Comparison of ENCODE assay signal across 8 mouse cellular contexts in the genomic region with DNA sequence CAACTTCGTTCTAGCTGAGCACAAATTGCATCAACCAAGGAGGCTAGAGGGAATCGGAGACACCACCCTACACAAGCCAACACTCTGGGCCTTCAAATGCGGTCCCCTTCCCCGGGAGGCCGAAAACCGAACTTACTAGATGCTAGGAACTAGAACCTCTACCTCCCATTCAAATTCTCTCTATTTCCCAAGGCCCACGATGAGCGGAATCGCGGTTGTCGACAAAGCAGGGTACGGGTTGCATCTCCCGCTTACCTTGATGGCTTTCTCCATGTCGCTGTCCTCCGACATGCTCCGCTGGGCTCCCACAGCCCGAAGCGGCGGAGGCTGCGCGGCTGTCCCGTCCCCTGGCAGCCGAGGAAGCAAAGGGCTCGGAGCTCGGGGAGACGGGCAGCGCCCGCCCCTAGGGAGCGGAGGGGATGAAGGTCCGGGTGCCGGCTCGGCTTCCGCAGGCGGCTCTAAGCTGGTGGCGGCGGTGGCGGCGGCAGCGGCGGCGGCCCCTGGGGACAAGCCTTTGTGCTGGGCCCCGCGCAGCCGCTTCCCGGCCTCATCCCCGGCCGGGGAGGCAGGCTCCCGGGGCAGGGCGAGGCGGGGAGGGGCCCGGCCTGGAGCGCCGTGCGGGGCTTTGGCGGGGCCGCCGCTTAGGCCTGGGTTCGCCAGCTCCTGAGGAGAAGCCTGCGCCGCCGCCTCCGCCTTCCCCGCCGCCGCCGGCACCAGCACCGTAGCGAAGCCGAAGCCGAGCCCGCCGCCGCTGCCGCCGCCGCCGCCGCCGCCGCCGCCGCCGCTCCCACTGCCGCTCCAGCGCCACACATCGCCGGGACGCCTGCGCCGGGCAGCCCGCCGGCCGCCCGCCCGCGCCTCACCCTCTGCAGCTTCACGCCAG. TPM values are rescaled to one million over a fixed set of nuclear protein-coding genes. Genes with fewer than 3 reads are reported as not detected.
DNase-seq lines count a peak whose midpoint lies in the region; ATAC-seq and TF ChIP-seq lines count a peak whose summit lies in the region.

Adam1a (minus strand) TSS at position 573 of the 883 bp plus-strand sequence.
Gm42878 (minus strand) TSS at position 573 of the 883 bp plus-strand sequence.

- TF ChIP-seq POLR2A in limb, embryonic 14.5 days (IDR thresholded peaks at IDR 0.05; ENCODE audit: borderline replicate concordance, extremely low read depth, insufficient read depth, insufficient read length), result no peak

- 2% methylated on average over 55 of the region's 97 CpGs for WGBS in heart, embryonic 15.5 days
- WGBS in limb, embryonic 14.5 days, result 1% methylated on average over 44 of the region's 97 CpGs
- under 1% methylated on average over 79 of the region's 97 CpGs for WGBS in midbrain, embryonic 15.5 days

- peak; percentile 6 to 12 for DNase-seq in cerebellum, postnatal 36 days
- DNase-seq in cerebellum, postnatal 10 days, result no peak
- peak; percentile 53 to 63 for DNase-seq in B cell, adult 2 months
- peak; percentile 48 for DNase-seq in c-Kit-negative CD71-positive TER-119-positive erythroid progenitor cells, embryonic 14.5 days (ENCODE audit: low read depth, low spot score)
- no peak for DNase-seq in limb, embryonic 14.5 days (ENCODE audit: low spot score)
- DNase-seq in thymus, postnatal 14 days, result peak; percentile 66

- H3K4me1 ChIP-seq in heart, embryonic 15.5 days (replicated peaks), result peaks cover 22% of the 10 kb centered on the region
- peaks cover 12% of the 10 kb centered on the region for H3K4me1 ChIP-seq in limb, embryonic 14.5 days (ENCODE audit: control insufficient read depth, insufficient read depth, low read length)
- H3K4me1 ChIP-seq in midbrain, embryonic 15.5 days, result peaks cover 38% of the 10 kb centered on the region

- peak within 1 kb of the TSS; percentile 97 for H3K9ac ChIP-seq in heart, embryonic 15.5 days
- H3K9ac ChIP-seq in limb, embryonic 14.5 days (ENCODE audit: low read depth, low read length, severe bottlenecking), result peak within 1 kb of the TSS; percentile 98
- H3K9ac ChIP-seq in midbrain, embryonic 15.5 days, result peak within 1 kb of the TSS; percentile 92

- no peaks in the 10 kb centered on the region for H3K27me3 ChIP-seq in heart, embryonic 15.5 days
- H3K27me3 ChIP-seq in limb, embryonic 14.5 days (ENCODE audit: control insufficient read depth, insufficient read depth, low read length), result no peaks in the 10 kb centered on the region
- no peaks in the 10 kb centered on the region for H3K27me3 ChIP-seq in midbrain, embryonic 15.5 days (replicated peaks)

- H3K4me2 ChIP-seq in heart, embryonic 15.5 days, result peak within 1 kb of the TSS; percentile 88
- H3K4me2 ChIP-seq in limb, embryonic 14.5 days (replicated peaks; ENCODE audit: low read depth, low read length, severe bottlenecking), result peak within 1 kb of the TSS; percentile 87
- peak within 1 kb of the TSS; percentile 63 for H3K4me2 ChIP-seq in midbrain, embryonic 15.5 days

- H3K9me3 ChIP-seq in heart, embryonic 15.5 days (replicated peaks), result no peaks in the 10 kb centered on the region
- no peaks in the 10 kb centered on the region for H3K9me3 ChIP-seq in limb, embryonic 14.5 days (ENCODE audit: control insufficient read depth, low read length)
- no peaks in the 10 kb centered on the region for H3K9me3 ChIP-seq in midbrain, embryonic 15.5 days

- peak within 1 kb of the TSS; percentile 92 for H3K27ac ChIP-seq in heart, embryonic 15.5 days
- peak within 1 kb of the TSS; percentile 97 for H3K27ac ChIP-seq in limb, embryonic 14.5 days (replicated peaks; ENCODE audit: low read depth, low read length)
- H3K27ac ChIP-seq in midbrain, embryonic 15.5 days, result peak within 1 kb of the TSS; percentile 98

- ATAC-seq in heart, embryonic 15.5 days (replicated peaks; ENCODE audit: insufficient number of reproducible peaks, insufficient read depth, low FRiP score, low read depth), result peak; percentile 74
- peak; percentile 71 for ATAC-seq in limb, embryonic 14.5 days (ENCODE audit: low FRiP score, low read depth)
- ATAC-seq in midbrain, embryonic 15.5 days (replicated peaks), result peak; percentile 69

- no peaks in the 10 kb centered on the region for H3K36me3 ChIP-seq in heart, embryonic 15.5 days
- no peaks in the 10 kb centered on the region for H3K36me3 ChIP-seq in limb, embryonic 14.5 days (ENCODE audit: control insufficient read depth, insufficient read depth, low read length)
- H3K36me3 ChIP-seq in midbrain, embryonic 15.5 days (replicated peaks), result no peaks in the 10 kb centered on the region

- peak within 1 kb of the TSS; percentile 96 for H3K4me3 ChIP-seq in heart, embryonic 15.5 days
- H3K4me3 ChIP-seq in limb, embryonic 14.5 days (replicated peaks; ENCODE audit: low read length), result peak within 1 kb of the TSS; percentile 97
- peak within 1 kb of the TSS; percentile 75 for H3K4me3 ChIP-seq in midbrain, embryonic 15.5 days

RNA-seq across cellular contexts. Expression of gene Adam1a, which starts in this region (rescaled TPM):
- 0.86 and 0.91 TPM in 2 replicates for polyA plus RNA-seq in heart, embryonic 15.5 days (2015; fragmentation: Nextera tagmentation; extraction: Ambion mirVana)
- polyA plus RNA-seq in limb, embryonic 14.5 days (2012; rRNA removed), result 14.7 and 15.3 TPM in 2 replicates
- 1.3 and 1.9 TPM in 2 replicates for polyA plus RNA-seq in limb, embryonic 14.5 days (2014; fragmentation: Nextera tagmentation; extraction: Ambion mirVana)
- 5.8 and 7.3 TPM in 2 replicates for polyA plus RNA-seq in midbrain, embryonic 15.5 days (2015; fragmentation: Nextera tagmentation; extraction: Ambion mirVana)

RNA-seq across cellular contexts. Expression of gene Gm42878, which starts in this region (rescaled TPM):
- 0.18 TPM in 1 of 2 replicates, not detected in the other for polyA plus RNA-seq in heart, embryonic 15.5 days (2015; fragmentation: Nextera tagmentation; extraction: Ambion mirVana)
- polyA plus RNA-seq in limb, embryonic 14.5 days (2012; rRNA removed), result 0.28 and 0.31 TPM in 2 replicates
- 0.69 TPM in 1 of 2 replicates, not detected in the other for polyA plus RNA-seq in limb, embryonic 14.5 days (2014; fragmentation: Nextera tagmentation; extraction: Ambion mirVana)
- polyA plus RNA-seq in midbrain, embryonic 15.5 days (2015; fragmentation: Nextera tagmentation; extraction: Ambion mirVana), result 0.47 TPM in 1 of 2 replicates, not detected in the other

Comparison
In these comparisons a context has a peak if more than half of its experiments do, and no peak if none do; other contexts are left out.
1. DNase-seq: peak in cerebellum, postnatal 36 days (2 of 2), B cell, adult 2 months (2 of 2), c-Kit-negative CD71-positive TER-119-positive erythroid progenitor cells, embryonic 14.5 days (single experiment) and thymus, postnatal 14 days (single experiment); none in cerebellum, postnatal 10 days (0 of 2) and limb, embryonic 14.5 days (single experiment).
2. Peak in ATAC-seq, H3K4me3 ChIP-seq, H3K27ac ChIP-seq, H3K9ac ChIP-seq and H3K4me2 ChIP-seq in heart, embryonic 15.5 days; RNA of the genes that start here not detected or under 1 TPM.
3. Peak in every context shown above with its lines, with median percentiles within 50 percentile points of each other: ATAC-seq, H3K27ac ChIP-seq, H3K4me2 ChIP-seq, H3K4me3 ChIP-seq and H3K9ac ChIP-seq.